Mouse (Mus musculus): ENCODE data around the gene Nop58. TPM values are rescaled to one million over a fixed set of nuclear protein-coding genes. Genes with fewer than 3 reads are reported as not detected.

The Nop58 gene
- polyA plus RNA-seq, 1 experiment from 2014 or later: 203 TPM

- under 1% methylated on average over 38 of the region's 54 CpGs for WGBS
- no peaks in the 10 kb centered on the region for H3K27me3 ChIP-seq
- peak overlapping the region; percentile 99 for H3K4me3 ChIP-seq
- no peaks in the 10 kb centered on the region for H3K9me3 ChIP-seq (replicated peaks)
- H3K4me2 ChIP-seq (replicated peaks): peak overlapping the region; percentile 83
- H3K27ac ChIP-seq: peak overlapping the region; percentile 91
- peak; percentile 39 for ATAC-seq (ENCODE audit: low FRiP score)
- H3K36me3 ChIP-seq: 0 out of 2 replicates have a peak, but pooled peaks cover 2% of the 10 kb centered on the region
- H3K4me1 ChIP-seq: peaks cover 15% of the 10 kb centered on the region
- H3K9ac ChIP-seq: peak overlapping the region; percentile 100
Measured at GRCm38 (mm10) chr1:59669962-59670630, 14.7 kb upstream of the Nop58 start.

- Histone ChIP-seq H3K9ac (peak within 1 kb of the TSS; percentile 100), H3K27ac (peak within 1 kb of the TSS; percentile 91), H3K4me2 (replicated peaks) (peak within 1 kb of the TSS; percentile 83), H3K4me3 (peak within 1 kb of the TSS; percentile 99), H3K9me3 (replicated peaks) (no peaks in the 10 kb centered on the region), H3K36me3 (0 out of 2 replicates have a peak, but pooled peaks cover 2% of the 10 kb centered on the region), H3K27me3 (no peaks in the 10 kb centered on the region), H3K4me1 (peaks cover 15% of the 10 kb centered on the region)
- WGBS: under 1% methylated on average over 35 of the region's 36 CpGs
- ATAC-seq (ENCODE audit: low FRiP score): peak; percentile 95
Measured at GRCm38 (mm10) chr1:59670641-59671168, 14.1 kb upstream of the Nop58 start, which contains the start of gene Sumo1. TSS of gene Sumo1 (minus strand) at chr1:59670834.

GRCm38 (mm10) chr1:59673661-59674060 is 11.1 kb upstream of the Nop58 start:
- no peak overlapping the region for H3K9ac ChIP-seq
- H3K4me3 ChIP-seq: no peak overlapping the region
- WGBS: 97% methylated on average over 2 of the region's 2 CpGs
- H3K36me3 ChIP-seq: 0 out of 2 replicates have a peak, but pooled peaks cover 2% of the 10 kb centered on the region
- ATAC-seq (ENCODE audit: low FRiP score): no peak
- H3K27me3 ChIP-seq: no peaks in the 10 kb centered on the region
- no peak overlapping the region for H3K27ac ChIP-seq
- H3K9me3 ChIP-seq (replicated peaks): no peaks in the 10 kb centered on the region
- peaks cover 10% of the 10 kb centered on the region for H3K4me1 ChIP-seq
- no peak overlapping the region for H3K4me2 ChIP-seq (replicated peaks)

- WGBS: 8% methylated on average over 11 of the region's 11 CpGs
- ATAC-seq (ENCODE audit: low FRiP score): no peak; the same call in 1 of the 2 replicates
- H3K4me3 ChIP-seq: peak overlapping the region; percentile 34
Measured at GRCm38 (mm10) chr1:59683926-59684818, 599 bp upstream of the Nop58 start.

GRCm38 (mm10) chr1:59687493-59687892 is 2.7 kb downstream of the Nop58 start:
- no peak overlapping the region for H3K9ac ChIP-seq
- H3K27me3 ChIP-seq: peaks cover 5% of the 10 kb centered on the region; the same call in 1 of the 2 replicates
- 81% methylated on average over 1 of the region's 1 CpGs for WGBS
- H3K4me3 ChIP-seq: no peak overlapping the region
- no peak for ATAC-seq (ENCODE audit: low FRiP score)
- no peak overlapping the region for H3K27ac ChIP-seq
- no peaks in the 10 kb centered on the region for H3K9me3 ChIP-seq (replicated peaks)
- no peak overlapping the region for H3K4me2 ChIP-seq (replicated peaks)
- peaks cover 12% of the 10 kb centered on the region for H3K36me3 ChIP-seq
- peaks cover 15% of the 10 kb centered on the region for H3K4me1 ChIP-seq

More at GRCm38 (mm10) chr1:59683926-59684818, 599 bp upstream of the Nop58 start:
- H3K9ac ChIP-seq: peak overlapping the region; percentile 50
- no peak overlapping the region for H3K27ac ChIP-seq
- H3K9me3 ChIP-seq (replicated peaks): no peaks in the 10 kb centered on the region
- H3K4me2 ChIP-seq (replicated peaks): peak overlapping the region; percentile 71
- H3K4me1 ChIP-seq: peaks cover 15% of the 10 kb centered on the region
- no peaks in the 10 kb centered on the region for H3K36me3 ChIP-seq
- peaks cover 10% of the 10 kb centered on the region; the same call in 1 of the 2 replicates for H3K27me3 ChIP-seq

DNA sequence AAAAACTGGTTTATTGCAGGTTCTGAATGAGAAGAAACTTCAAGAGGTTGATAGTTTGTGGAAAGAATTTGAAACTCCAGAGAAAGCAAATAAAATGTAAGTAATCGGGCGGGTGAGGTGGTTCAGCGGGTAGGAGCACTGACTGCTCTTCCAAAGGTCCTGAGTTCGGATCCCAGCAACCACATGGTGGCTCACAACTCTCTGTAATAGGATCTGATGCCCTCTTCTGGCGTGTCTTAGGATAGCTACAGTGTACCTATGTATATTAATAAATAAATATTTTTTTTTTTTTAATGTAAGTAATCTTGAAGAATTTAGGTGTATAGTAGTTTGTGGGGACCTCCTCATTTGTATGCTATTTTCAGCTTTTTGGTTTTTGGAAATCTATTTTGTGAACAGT is 5.7 kb downstream of the Nop58 start:
- Histone ChIP-seq H3K4me1 (peaks cover 14% of the 10 kb centered on the region), H3K9me3 (replicated peaks) (no peaks in the 10 kb centered on the region), H3K27me3 (no peaks in the 10 kb centered on the region), H3K27ac (no peak overlapping the region), H3K4me2 (replicated peaks) (no peak overlapping the region), H3K9ac (no peak overlapping the region), H3K4me3 (no peak overlapping the region), H3K36me3 (peaks cover 27% of the 10 kb centered on the region)
- 92% methylated on average over 5 of the region's 5 CpGs for whole genome bisulfite sequencing
- no peak for ATAC-seq (ENCODE audit: low FRiP score)

- no peaks in the 10 kb centered on the region for H3K4me1 ChIP-seq
- no peak overlapping the region for H3K4me2 ChIP-seq (replicated peaks)
- no peaks in the 10 kb centered on the region for H3K9me3 ChIP-seq (replicated peaks)
- no peak overlapping the region for H3K4me3 ChIP-seq
- no peak for ATAC-seq (ENCODE audit: low FRiP score)
- H3K36me3 ChIP-seq: peaks cover 65% of the 10 kb centered on the region
- no peak overlapping the region for H3K27ac ChIP-seq
- H3K9ac ChIP-seq: no peak overlapping the region
- 90% methylated on average over 5 of the region's 5 CpGs for WGBS
- H3K27me3 ChIP-seq: no peaks in the 10 kb centered on the region
Measured at GRCm38 (mm10) chr1:59697751-59698150, 13.0 kb downstream of the Nop58 start.

DNA sequence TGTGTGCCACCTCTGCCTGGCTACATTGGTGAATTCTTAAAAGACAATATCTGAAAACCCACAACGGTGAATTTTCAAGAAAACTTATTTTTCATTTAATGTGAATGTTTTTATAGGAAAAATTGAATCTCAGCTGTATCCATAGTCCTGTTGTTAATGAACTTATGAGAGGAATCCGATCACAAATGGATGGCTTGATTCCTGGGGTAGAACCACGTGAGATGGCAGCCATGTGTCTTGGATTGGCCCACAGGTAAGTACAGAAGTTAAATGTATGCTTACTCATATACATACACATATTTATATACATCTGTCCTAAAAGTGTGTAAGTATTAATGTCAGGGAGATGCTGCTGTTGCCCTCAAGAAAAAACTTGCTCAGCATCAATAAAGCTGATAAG is 13.4 kb downstream of the Nop58 start:
- no peak for ATAC-seq (ENCODE audit: low FRiP score)
- no peak overlapping the region for H3K4me2 ChIP-seq (replicated peaks)
- H3K9me3 ChIP-seq (replicated peaks): no peaks in the 10 kb centered on the region
- no peak overlapping the region for H3K27ac ChIP-seq
- WGBS: 96% methylated on average over 3 of the region's 3 CpGs
- no peaks in the 10 kb centered on the region for H3K27me3 ChIP-seq
- H3K9ac ChIP-seq: no peak overlapping the region
- no peak overlapping the region for H3K4me3 ChIP-seq
- peaks cover 61% of the 10 kb centered on the region for H3K36me3 ChIP-seq
- no peaks in the 10 kb centered on the region for H3K4me1 ChIP-seq

DNA sequence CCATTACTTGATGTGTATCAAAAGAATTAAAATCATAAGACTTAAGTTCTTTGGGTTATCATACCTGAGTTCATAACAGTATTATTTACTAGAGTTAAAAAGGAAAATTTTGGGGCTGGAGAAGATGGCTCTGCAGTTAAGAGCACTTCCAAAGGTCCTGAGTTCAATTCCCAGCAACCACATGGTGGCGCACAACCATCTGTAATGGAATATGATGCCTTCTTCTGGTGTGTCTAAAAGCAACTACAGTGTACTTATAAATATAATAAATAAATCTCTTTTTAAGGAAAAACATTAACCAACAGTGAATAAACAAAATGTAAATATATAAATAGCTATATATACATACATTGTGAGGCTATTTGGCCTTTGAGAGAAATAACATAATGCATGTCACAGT is 17.0 kb downstream of the Nop58 start:
- no peak overlapping the region for H3K9ac ChIP-seq
- ATAC-seq (ENCODE audit: low FRiP score): no peak
- WGBS: 94% methylated on average over 1 of the region's 1 CpGs

GRCm38 (mm10) chr1:59719900-59720299 is 35.1 kb downstream of the Nop58 start:
- ATAC-seq (ENCODE audit: low FRiP score): no peak
- 61% methylated on average over 4 of the region's 4 CpGs for WGBS
- H3K9me3 ChIP-seq (replicated peaks): no peaks in the 10 kb centered on the region
- H3K27ac ChIP-seq: no peak overlapping the region
- no peaks in the 10 kb centered on the region for H3K4me1 ChIP-seq
- H3K27me3 ChIP-seq: no peaks in the 10 kb centered on the region
- no peak overlapping the region for H3K4me3 ChIP-seq
- H3K9ac ChIP-seq: no peak overlapping the region
- H3K36me3 ChIP-seq: peaks cover 11% of the 10 kb centered on the region
- H3K4me2 ChIP-seq (replicated peaks): no peak overlapping the region

More for the DNA sequence above, 17.0 kb downstream of the Nop58 start:
- H3K9me3 ChIP-seq (replicated peaks): no peaks in the 10 kb centered on the region
- no peak overlapping the region for H3K4me3 ChIP-seq
- H3K4me1 ChIP-seq: no peaks in the 10 kb centered on the region
- H3K27me3 ChIP-seq: no peaks in the 10 kb centered on the region
- peaks cover 68% of the 10 kb centered on the region for H3K36me3 ChIP-seq
- H3K4me2 ChIP-seq (replicated peaks): no peak overlapping the region
- no peak overlapping the region for H3K27ac ChIP-seq

DNA sequence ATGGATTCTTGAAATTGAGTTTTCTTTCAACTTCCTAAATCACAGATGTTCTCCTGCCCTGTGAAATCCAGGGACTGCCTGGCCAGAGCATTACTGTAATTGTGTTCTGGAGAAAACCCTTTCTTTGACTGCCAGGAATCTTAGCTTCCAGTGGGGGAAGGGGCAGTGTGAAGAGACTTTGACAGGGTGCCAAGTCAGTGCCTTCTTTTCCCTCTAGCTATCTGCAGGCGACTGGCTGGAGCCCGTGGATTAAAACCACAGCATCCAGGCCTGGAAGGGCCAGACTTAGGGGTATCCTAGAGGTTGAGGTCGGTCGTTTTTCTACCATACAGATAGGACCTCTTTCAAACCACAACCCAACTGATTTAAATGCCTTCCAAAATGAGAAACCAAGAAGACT is 40.9 kb downstream of the Nop58 start:
- H3K27me3 ChIP-seq: no peaks in the 10 kb centered on the region
- WGBS: 63% methylated on average over 4 of the region's 4 CpGs
- no peak overlapping the region for H3K9ac ChIP-seq
- no peaks in the 10 kb centered on the region for H3K4me1 ChIP-seq
- ATAC-seq (ENCODE audit: low FRiP score): no peak
- H3K9me3 ChIP-seq (replicated peaks): no peaks in the 10 kb centered on the region
- no peak overlapping the region for H3K4me3 ChIP-seq
- no peaks in the 10 kb centered on the region for H3K36me3 ChIP-seq
- no peak overlapping the region for H3K27ac ChIP-seq
- H3K4me2 ChIP-seq (replicated peaks): no peak overlapping the region

DNA sequence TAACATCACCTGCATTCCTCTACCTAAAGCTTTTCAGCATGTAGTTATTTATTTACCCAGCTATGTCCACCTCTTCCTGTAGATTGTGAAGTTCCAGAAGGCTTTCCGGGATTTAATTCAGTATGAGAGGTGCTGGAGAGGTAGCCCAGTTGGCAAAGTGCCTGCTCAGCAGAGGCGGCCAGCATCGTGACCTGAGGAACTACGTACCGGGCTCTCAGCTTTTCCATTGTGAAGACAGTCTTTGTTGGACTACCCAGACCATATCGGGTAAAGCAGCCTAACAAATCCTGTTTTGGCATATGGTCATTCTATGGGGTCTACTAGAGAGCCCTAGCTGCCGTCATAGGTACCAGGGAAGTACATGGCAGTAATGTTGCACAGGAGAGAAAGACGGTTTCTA is 45.3 kb downstream of the Nop58 start:
- Histone ChIP-seq H3K4me3 (no peak overlapping the region), H3K27ac (no peak overlapping the region), H3K4me1 (no peaks in the 10 kb centered on the region), H3K9me3 (replicated peaks) (no peaks in the 10 kb centered on the region), H3K27me3 (no peaks in the 10 kb centered on the region), H3K36me3 (no peaks in the 10 kb centered on the region), H3K9ac (no peak overlapping the region), H3K4me2 (replicated peaks) (no peak overlapping the region)
- ATAC-seq (ENCODE audit: low FRiP score): no peak
- WGBS: 90% methylated on average over 8 of the region's 8 CpGs

Measured in hindbrain, embryonic 12.5 days (tissue).